Mouse (Mus musculus) adrenal gland, adult 18-20 months (tissue): ENCODE results near the gene Pdf. TPM values are rescaled to one million over a fixed set of nuclear protein-coding genes. Genes with fewer than 3 reads are reported as not detected.
"Not testable (repeated sequence)": the region's sequence is repeated elsewhere in the genome, so short reads cannot be mapped to it uniquely, and the experiment has no call there.

ENCODE experiments used
- DNase-seq, 2 experiments: peaks; one replicate each; pipeline ENCODE4 v3.0.0; 2021 to 2022; ENCODE audit warnings: low spot score in 2 of 2
- microRNA-seq, 2 experiments: library from miRNA; unstranded; fragments of <30 nt; microRNA quantifications; one replicate each; pipeline ENCODE4 v1.2.0; 2021; ENCODE audit warnings: borderline number of aligned reads in 2 of 2
- total RNA-seq, 2 experiments: library from RNA; stranded (reverse); gene quantifications; 1 replicate in 1 of 2; 2 replicates in 1 of 2; pipeline ENCODE4 v1.2.3; 2021

Pdf gene
- total RNA-seq, 2 experiments from 2014 or later: 41.8 to 53.9 TPM

- DNase-seq: no peak
These were observed 7.8 kb downstream of the Pdf start for GRCm38 (mm10) chr8:107040632-107041031.

DNA sequence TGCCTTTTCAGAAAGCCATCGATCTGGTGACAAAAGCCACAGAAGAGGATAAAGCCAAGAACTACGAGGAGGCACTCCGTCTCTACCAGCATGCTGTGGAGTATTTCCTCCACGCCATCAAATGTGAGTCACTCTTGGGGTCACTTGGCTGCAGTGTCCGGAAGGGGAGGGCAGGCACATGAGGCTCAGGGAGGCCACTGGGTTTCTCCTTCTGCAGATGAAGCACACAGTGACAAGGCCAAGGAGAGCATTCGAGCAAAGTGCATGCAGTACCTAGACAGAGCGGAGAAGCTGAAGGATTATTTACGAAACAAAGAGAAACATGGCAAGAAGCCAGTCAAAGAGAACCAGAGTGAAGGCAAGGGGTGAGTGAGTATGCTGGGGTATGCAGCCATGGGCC, 11.8 kb downstream of the Pdf start:
- no peak for DNase-seq

- DNase-seq: no peak
These were observed 12.8 kb downstream of the Pdf start for GRCm38 (mm10) chr8:107035641-107036040.

GRCm38 (mm10) chr8:107033609-107034008, 14.8 kb downstream of the Pdf start:
- not testable (repeated sequence) for DNase-seq

DNA sequence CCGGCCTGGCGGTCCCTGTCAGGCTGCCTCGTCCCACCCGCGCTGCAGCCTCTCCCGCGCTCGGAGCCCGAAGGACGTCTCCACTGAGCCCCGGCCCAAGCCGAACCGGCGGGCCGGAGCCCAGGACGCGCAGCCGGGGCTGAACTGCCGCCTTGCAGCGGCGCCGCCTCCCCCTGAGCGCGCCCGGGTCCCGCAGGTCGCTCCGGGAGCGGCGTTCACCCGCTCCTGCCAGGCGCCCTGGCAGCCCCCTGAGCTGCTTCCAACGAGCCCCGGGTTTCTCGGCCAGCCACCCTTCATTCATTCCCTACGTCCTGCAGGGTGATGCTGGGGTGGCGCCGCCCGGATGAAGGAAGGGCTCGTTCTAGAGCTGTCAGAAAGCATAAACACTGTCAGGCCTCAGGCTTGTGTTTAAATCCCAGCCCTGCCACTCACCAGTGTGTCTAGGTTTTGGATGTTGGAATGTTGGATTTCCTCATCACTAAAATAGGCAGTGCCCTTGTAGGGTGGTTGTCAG, 16.8 kb downstream of the Pdf start:
- no peak for DNase-seq

DNA sequence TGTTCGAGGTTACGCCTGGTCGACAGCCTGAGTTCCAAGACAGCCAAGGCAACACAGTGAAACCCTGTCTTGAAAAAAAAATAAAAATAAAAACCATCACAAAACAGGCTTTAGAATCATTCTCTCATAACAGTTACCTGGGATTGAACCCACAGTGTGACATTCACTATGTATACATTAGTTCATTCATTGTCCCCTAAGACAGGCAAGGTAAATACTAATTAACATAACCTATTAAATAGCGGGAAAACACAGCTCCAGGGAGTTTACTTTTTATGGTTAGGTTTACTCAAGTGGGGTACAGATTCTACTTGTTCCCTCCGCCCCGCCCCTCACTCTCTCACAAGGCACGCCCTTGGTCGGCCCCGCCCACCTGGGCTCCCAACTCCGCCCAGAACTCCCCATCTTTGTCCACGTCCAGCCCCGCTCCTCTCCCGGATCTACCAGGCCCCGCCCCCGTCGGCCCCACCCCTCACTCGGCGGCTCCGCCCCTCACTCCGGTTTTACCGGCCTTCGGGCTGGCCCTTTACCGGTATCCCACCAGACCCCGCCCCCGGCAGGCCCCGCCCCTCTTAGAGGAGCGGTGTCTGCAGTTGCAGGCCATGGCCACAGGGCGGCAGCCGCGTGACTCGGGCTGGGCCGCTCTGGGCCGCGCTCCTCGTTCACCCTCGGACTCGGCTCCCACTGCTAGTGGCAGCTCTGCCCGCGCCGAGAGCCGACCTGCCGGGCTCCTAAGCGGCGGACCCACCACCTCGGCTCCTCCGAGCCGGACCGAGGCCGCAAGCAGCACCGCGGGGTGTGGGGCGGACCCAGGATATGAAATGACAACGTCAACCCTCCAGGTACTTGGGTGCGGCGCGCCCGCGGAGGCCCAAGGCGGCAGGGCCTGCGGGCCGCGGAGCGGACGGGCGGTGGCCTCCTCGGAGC, 17.5 kb downstream of the Pdf start, which contains the start of gene Vps4a:
Vps4a (plus strand) TSS at position 573 of the 927 bp plus-strand sequence.
- peak; percentile 98 for DNase-seq

GRCm38 (mm10) chr8:107030058-107030457, 18.4 kb downstream of the Pdf start:
- no peak for DNase-seq

DNA sequence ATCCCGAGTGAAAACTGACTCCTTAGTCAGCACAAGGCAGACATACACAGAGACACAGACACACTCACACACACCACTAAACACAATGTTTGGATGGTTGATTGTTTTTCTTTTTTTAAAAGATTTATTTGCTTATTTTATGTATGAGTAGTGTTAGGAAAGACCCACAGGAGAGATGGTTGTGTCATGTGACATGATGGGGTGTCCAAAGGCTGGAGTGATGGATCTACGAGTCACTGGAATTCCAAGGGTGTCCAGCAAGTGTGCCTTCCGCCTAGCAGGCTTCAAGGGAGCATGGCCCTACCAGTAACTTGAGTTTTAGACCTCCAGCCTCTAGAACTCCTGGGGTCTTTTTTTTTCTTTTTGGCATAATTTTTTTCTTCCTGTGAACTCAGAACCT, 19.1 kb downstream of the Pdf start:
- DNase-seq: no peak

- peak in 1 of 2 experiments; percentile 58 for DNase-seq
These were observed 24.9 kb downstream of the Pdf start for GRCm38 (mm10) chr8:107023479-107023878.

DNA sequence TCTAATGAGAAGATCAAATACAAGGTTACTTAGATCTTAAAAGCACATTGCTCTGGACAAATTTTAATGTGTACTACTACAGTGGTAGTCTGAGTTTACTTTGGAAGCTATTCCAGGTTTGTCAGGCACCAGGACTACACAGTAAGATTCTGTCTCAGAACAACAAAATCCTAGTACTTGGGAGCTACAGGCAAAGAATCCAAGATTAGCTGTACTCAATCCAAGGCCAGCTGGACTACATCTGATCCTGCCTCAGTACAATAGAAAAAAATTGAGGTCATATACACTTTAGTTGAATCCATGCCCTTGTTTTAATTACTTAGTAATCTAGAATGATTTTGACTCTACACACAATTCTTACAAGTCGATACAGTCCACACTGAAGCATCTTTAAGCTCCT, 33.5 kb downstream of the Pdf start:
- no peak for DNase-seq

- no peak for DNase-seq
These were observed 35.7 kb downstream of the Pdf start for GRCm38 (mm10) chr8:107012666-107013065.

DNA sequence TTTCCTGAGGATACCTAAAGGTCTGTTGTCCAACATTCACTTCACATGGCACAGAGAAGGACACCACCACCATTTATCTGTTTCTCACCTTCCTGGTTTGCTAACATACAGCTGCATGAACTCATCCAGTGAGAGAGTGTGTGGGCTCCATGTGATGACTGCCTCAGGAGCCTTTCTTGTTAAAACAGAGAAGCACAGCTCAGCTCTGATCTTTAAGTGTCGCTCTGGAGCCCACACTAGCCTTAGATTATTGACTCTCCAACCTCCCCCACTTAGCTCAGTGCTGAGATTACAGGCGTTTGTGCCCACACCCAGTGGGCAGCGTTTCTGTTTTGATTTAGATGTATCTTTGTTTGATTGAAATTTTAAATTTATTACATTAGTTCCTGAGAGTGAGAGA, 40.6 kb downstream of the Pdf start:
- no peak for DNase-seq

- DNase-seq: peak; percentile 85 to 86
These were observed 45.9 kb downstream of the Pdf start for GRCm38 (mm10) chr8:107002532-107002931.

- no peak for DNase-seq
These were observed 49.3 kb downstream of the Pdf start for GRCm38 (mm10) chr8:106999068-106999467.

- DNase-seq: no peak
These were observed 51.0 kb downstream of the Pdf start for GRCm38 (mm10) chr8:106997416-106997815.

- not testable (repeated sequence) for DNase-seq
These were observed 52.1 kb downstream of the Pdf start for GRCm38 (mm10) chr8:106996339-106996738.

Small RNA genes lying within 50 kb of the gene (microRNA-seq; reads per million reads assigned to microRNA genes)
- gene Mir7075: 0.47 to 1.2 reads per million in 2 experiments

Other genes with a start within 250 kb of the Pdf start
- gene Has3, start 178.4 kb downstream of the Pdf start, total RNA-seq: under 1 TPM; 0.26 to 0.33 TPM
- 10 to 100 TPM; 48.9 to 50.9 TPM for gene Utp4, start 155.0 kb downstream of the Pdf start, total RNA-seq
- 10 to 100 TPM; 16.9 to 20.9 TPM for gene Sntb2, start 112.9 kb downstream of the Pdf start, total RNA-seq
- 10 to 100 TPM; 77.8 to 82.3 TPM for gene Vps4a, start 17.4 kb downstream of the Pdf start, total RNA-seq
- gene Cog8, start 8.1 kb upstream of the Pdf start, total RNA-seq: 10 to 100 TPM; 33.2 to 35.3 TPM
- gene Nip7, start 8.3 kb upstream of the Pdf start, total RNA-seq: 10 to 100 TPM; 47.5 to 54.1 TPM
- gene Tmed6, start 17.0 kb upstream of the Pdf start, total RNA-seq: not detected
- 10 to 100 TPM; 20.5 to 22.6 TPM for gene Terf2, start 47.9 kb upstream of the Pdf start, total RNA-seq
- 100 to 1,000 TPM; 320 to 493 TPM for gene Cyb5b, start 102.0 kb upstream of the Pdf start, total RNA-seq
- gene Nfat5, start 244.9 kb upstream of the Pdf start, total RNA-seq: 100 to 1,000 TPM in 1 of 2 experiments, 10 to 100 TPM in 1; 66.5 to 101 TPM